Mouse (Mus musculus) neural tube, embryonic 11.5 days (tissue): ENCODE data around the gene 4931422A03Rik. TPM values are rescaled to one million over a fixed set of nuclear protein-coding genes. Genes with fewer than 3 reads are reported as not detected.

Experiments
- ATAC-seq: fragments of 200-750 bp; cut with Nextera tagmentation; 2 replicates; pipeline ENCODE4 v1.8.0; 2017; ENCODE audit warnings: moderate number of reproducible peaks, mild to moderate bottlenecking, moderate TSS enrichment, moderate library complexity; ENCODE audit not compliant: insufficient read depth, low FRiP score, low TSS enrichment
- DNase-seq: peaks from one replicate; pipeline ENCODE4 v3.0.0-alpha.2; 2015; ENCODE audit warnings: low spot score
- H3K27ac ChIP-seq: fragments of 300-500 bp; sonication (generic); 2 replicates; pipeline ENCODE4 v1.5.1; 2014; ENCODE audit warnings: low read depth, mild to moderate bottlenecking, low read length
- H3K27me3 ChIP-seq: fragments of 300-500 bp; sonication (generic); 2 replicates; pipeline ENCODE4 v1.6.1; 2014; ENCODE audit warnings: mild to moderate bottlenecking, low read length, mixed read lengths; ENCODE audit not compliant: control insufficient read depth, insufficient read depth
- H3K36me3 ChIP-seq: fragments of 300-500 bp; sonication (generic); 2 replicates; pipeline ENCODE4 v1.6.1; 2014; ENCODE audit warnings: mild to moderate bottlenecking, low read length, moderate library complexity, mixed read lengths; ENCODE audit not compliant: control insufficient read depth, insufficient read depth
- H3K4me1 ChIP-seq: fragments of 300-500 bp; sonication (generic); 2 replicates; pipeline ENCODE4 v1.6.1; 2014; ENCODE audit warnings: low read length, mixed read lengths; ENCODE audit not compliant: control insufficient read depth, insufficient read depth
- H3K4me2 ChIP-seq: fragments of 300-500 bp; sonication (generic); 2 replicates; pipeline ENCODE4 v1.6.1; 2014; ENCODE audit warnings: low read depth, mild to moderate bottlenecking, moderate library complexity
- H3K4me3 ChIP-seq: fragments of 300-500 bp; sonication (generic); 2 replicates; pipeline ENCODE4 v1.5.1; 2014; ENCODE audit warnings: low read depth, low read length
- H3K9ac ChIP-seq: fragments of 300-500 bp; sonication (generic); 2 replicates; pipeline ENCODE4 v1.6.1; 2014; ENCODE audit warnings: mild to moderate bottlenecking, low read length
- H3K9me3 ChIP-seq: fragments of 300-500 bp; sonication (generic); 2 replicates; pipeline ENCODE4 v1.6.1; 2016; ENCODE audit warnings: low read length; ENCODE audit not compliant: control insufficient read depth
- WGBS: fragments of 180-500 bp; shearing (Covaris S2); extraction: QIAGEN DNeasy Blood & Tissue Kit; methylation state at CpG from one replicate; pipeline ENCODE4 v1.1.7; 2014; 5-methylcytosine and 5-hydroxymethylcytosine counted together
- polyA plus RNA-seq: library from polyadenylated mRNA; unstranded; fragments of >200 nt; fragmentation: Nextera tagmentation; extraction: Ambion mirVana; gene quantifications from 2 replicates; pipeline ENCODE4 v1.2.1, GENCODE M21; 2014

4931422A03Rik gene
- polyA plus RNA-seq, 1 experiment from 2014 or later, result 1.0 TPM

DNA sequence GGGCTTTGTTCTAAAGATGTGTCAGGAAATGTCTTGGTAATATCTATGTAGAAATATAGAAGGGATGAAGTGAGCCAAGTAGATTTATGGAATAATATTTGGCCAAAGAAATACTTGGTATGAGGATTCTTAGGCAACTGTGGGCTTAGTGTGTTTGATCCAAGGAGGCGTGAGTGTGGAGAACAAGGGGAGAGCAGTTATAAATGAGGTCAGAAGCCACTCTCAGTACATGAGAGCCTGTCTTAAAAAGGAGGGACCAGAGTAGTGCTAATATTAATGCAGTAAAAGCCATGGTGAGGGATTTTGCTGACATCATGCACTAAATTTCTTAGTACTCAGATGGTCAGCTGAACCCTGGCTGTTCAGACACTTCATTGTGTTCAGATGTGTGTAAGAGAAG is 30.2 kb upstream of the 4931422A03Rik start:
- ATAC-seq (no peak), DNase-seq (no peak)
- no peak overlapping the region for H3K4me3 ChIP-seq
- no peak overlapping the region for H3K9ac ChIP-seq
- 86% methylated on average over 1 of the region's 1 CpGs for WGBS
- no peaks in the 10 kb centered on the region for H3K27me3 ChIP-seq
- no peak overlapping the region for H3K27ac ChIP-seq
- peaks cover 10% of the 10 kb centered on the region for H3K36me3 ChIP-seq
- H3K4me2 ChIP-seq, result no peak overlapping the region
- H3K4me1 ChIP-seq, result no peaks in the 10 kb centered on the region
- H3K9me3 ChIP-seq, result no peaks in the 10 kb centered on the region

DNA sequence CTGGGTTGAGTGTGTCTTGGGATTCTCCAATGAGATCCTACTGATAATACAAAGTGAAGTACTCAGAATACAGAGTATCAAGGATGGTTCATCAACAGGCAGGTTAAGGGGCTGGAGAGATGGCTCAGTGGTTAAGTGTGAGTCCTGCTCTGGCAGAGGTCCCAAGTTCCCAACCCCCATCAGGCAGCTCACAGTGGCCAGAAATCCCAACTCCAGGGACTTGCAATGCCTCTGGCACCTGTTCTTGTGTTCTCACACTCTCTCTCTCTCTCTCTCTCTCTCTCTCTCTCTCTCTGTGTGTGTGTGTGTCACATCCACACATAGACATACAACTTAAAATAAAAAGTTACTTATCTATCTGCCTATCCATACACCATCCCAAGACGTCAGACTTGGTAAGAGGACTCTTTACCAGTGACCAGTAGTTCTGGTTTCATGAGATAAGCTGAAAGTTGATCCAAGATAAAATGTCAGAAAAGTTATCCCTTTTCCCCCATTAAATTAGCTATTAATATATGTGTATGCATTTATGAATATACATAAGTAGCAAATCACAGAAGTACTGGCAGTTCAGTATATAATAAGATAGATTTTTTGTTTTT is 16.4 kb upstream of the 4931422A03Rik start:
- Histone ChIP-seq H3K9ac (no peak overlapping the region), H3K4me2 (no peak overlapping the region), H3K27me3 (no peaks in the 10 kb centered on the region), H3K36me3 (peaks cover 8% of the 10 kb centered on the region; the same call in 1 of the 2 replicates), H3K4me3 (no peak overlapping the region), H3K27ac (no peak overlapping the region), H3K4me1 (no peaks in the 10 kb centered on the region), H3K9me3 (no peaks in the 10 kb centered on the region)
- 79% methylated on average over 1 of the region's 1 CpGs for WGBS
- DNase-seq (no peak), ATAC-seq (no peak)

GRCm38 (mm10) chr2:104043624-104044478 is 15.7 kb upstream of the 4931422A03Rik start:
- Histone ChIP-seq H3K9me3 (no peaks in the 10 kb centered on the region), H3K36me3 (peaks cover 8% of the 10 kb centered on the region; the same call in 1 of the 2 replicates), H3K27me3 (no peaks in the 10 kb centered on the region), H3K9ac (no peak overlapping the region), H3K4me2 (no peak overlapping the region), H3K27ac (no peak overlapping the region), H3K4me3 (no peak overlapping the region), H3K4me1 (no peaks in the 10 kb centered on the region)
- WGBS, result 50% methylated on average over 4 of the region's 5 CpGs
- DNase-seq (no peak), ATAC-seq (no peak)

DNA sequence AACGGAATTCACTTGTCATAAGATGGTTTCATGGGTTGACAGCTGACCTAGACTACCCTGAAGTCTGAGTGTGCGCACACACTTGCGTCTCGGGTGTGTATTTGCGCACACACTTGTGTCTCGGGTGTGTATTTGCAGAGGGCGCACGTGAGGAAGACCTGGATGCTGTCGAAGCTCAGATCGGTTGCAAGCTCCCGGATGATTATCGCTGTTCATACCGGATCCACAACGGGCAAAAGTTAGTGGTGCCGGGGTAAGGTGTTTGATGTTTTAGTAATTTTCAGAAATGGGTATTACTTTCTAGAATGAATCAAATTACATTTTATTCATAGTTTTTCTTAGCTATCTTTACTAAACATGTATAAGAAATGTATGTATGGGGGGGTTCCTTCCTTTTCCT is 14.6 kb upstream of the 4931422A03Rik start:
- WGBS, result 96% methylated on average over 15 of the region's 15 CpGs
- H3K4me2 ChIP-seq, result no peak overlapping the region

DNA sequence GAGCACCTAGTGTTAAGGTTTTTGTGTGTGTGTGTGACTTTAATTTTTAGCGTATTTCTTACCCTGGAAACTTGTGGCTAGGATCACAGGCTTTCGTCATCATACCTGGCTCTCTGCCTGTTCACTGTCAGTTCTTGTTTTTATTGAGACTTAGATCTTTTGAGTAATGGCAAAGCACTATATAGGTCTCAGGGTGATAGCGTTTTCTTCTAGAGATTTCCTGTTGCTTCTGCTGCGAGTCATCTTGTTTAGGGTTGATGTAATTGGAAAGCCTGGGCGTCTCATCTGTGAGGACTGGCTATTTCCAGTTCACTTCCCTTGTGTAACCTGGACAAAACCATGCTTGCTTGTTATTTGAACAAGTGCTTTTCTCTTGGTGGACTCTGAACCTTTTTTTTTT is 13.5 kb upstream of the 4931422A03Rik start:
- Histone ChIP-seq H3K4me3 (no peak overlapping the region), H3K4me1 (no peaks in the 10 kb centered on the region), H3K27ac (no peak overlapping the region), H3K4me2 (no peak overlapping the region), H3K27me3 (no peaks in the 10 kb centered on the region), H3K9me3 (no peaks in the 10 kb centered on the region), H3K36me3 (peaks cover 5% of the 10 kb centered on the region; the same call in 1 of the 2 replicates), H3K9ac (no peak overlapping the region)
- DNase-seq (no peak), ATAC-seq (no peak)
- 91% methylated on average over 5 of the region's 5 CpGs for WGBS

More for the DNA sequence above, 14.6 kb upstream of the 4931422A03Rik start:
- DNase-seq (no peak), ATAC-seq (no peak)
- no peaks in the 10 kb centered on the region for H3K4me1 ChIP-seq
- no peaks in the 10 kb centered on the region for H3K9me3 ChIP-seq
- H3K9ac ChIP-seq, result no peak overlapping the region
- no peaks in the 10 kb centered on the region for H3K27me3 ChIP-seq
- no peak overlapping the region for H3K4me3 ChIP-seq
- peaks cover 5% of the 10 kb centered on the region; the same call in 1 of the 2 replicates for H3K36me3 ChIP-seq
- no peak overlapping the region for H3K27ac ChIP-seq

DNA sequence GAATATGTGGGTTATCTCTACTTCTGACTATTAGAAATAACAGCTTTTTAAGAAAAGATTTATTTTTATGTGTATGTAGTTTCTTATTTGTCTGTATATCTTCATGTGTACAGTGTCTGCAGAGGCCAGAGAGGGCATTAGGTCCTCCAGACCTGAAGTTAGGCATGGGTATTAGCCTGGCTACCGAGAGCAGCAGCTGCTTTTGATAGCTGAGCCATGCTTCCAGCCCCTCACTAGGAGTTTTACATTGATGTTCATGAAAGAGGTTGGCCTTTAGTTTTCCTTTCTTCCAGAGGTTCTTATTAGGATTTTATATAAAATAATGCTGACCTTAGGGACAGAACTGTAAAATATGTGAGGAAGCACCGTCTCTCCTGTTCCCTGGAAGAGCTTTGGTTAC is 10.1 kb upstream of the 4931422A03Rik start:
- 74% methylated on average over 2 of the region's 2 CpGs for WGBS
- Histone ChIP-seq H3K9ac (no peak overlapping the region), H3K4me2 (no peak overlapping the region), H3K27ac (no peak overlapping the region), H3K36me3 (no peaks in the 10 kb centered on the region; the same call in 1 of the 2 replicates), H3K4me1 (no peaks in the 10 kb centered on the region), H3K9me3 (no peaks in the 10 kb centered on the region), H3K27me3 (no peaks in the 10 kb centered on the region), H3K4me3 (no peak overlapping the region)
- DNase-seq (no peak), ATAC-seq (no peak)

- Histone ChIP-seq H3K4me2 (no peak overlapping the region), H3K4me1 (no peaks in the 10 kb centered on the region), H3K36me3 (no peaks in the 10 kb centered on the region; the same call in 1 of the 2 replicates), H3K27ac (no peak overlapping the region), H3K4me3 (no peak overlapping the region), H3K27me3 (no peaks in the 10 kb centered on the region), H3K9me3 (no peaks in the 10 kb centered on the region), H3K9ac (no peak overlapping the region)
- ATAC-seq, result no peak
- no peak for DNase-seq
- WGBS, result 76% methylated on average over 3 of the region's 3 CpGs
These were observed 8.2 kb upstream of the 4931422A03Rik start for GRCm38 (mm10) chr2:104036316-104036715.

DNA sequence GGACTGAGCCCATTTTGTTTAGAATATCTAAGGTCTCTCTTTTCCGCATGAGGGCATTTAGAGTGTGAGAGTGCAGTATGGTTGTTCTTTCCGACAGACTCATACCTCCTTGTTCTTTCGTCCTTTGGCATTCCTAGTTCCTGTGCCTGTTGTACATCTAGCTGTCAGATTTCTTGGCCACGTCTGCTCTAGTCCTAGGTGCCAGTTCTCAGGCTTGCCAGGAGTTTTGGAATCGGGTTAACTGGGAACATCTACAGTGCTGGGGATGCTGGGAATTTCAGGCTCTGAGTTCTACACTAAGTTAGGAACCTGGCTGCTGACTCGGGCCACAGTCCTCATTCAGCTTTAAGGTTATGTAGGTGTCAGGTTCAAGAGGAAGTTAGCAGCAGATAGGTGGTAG is 7.4 kb upstream of the 4931422A03Rik start:
- ATAC-seq, result no peak
- H3K4me1 ChIP-seq, result no peaks in the 10 kb centered on the region
- no peak overlapping the region for H3K4me2 ChIP-seq
- no peak overlapping the region for H3K27ac ChIP-seq
- no peak overlapping the region for H3K9ac ChIP-seq
- no peaks in the 10 kb centered on the region for H3K27me3 ChIP-seq
- no peaks in the 10 kb centered on the region; the same call in 1 of the 2 replicates for H3K36me3 ChIP-seq
- H3K9me3 ChIP-seq, result no peaks in the 10 kb centered on the region
- 90% methylated on average over 6 of the region's 6 CpGs for WGBS
- H3K4me3 ChIP-seq, result no peak overlapping the region
- DNase-seq, result no peak
